Mouse (Mus musculus): ENCODE measurements around the gene Cage1.

Cage1 gene

DNA sequence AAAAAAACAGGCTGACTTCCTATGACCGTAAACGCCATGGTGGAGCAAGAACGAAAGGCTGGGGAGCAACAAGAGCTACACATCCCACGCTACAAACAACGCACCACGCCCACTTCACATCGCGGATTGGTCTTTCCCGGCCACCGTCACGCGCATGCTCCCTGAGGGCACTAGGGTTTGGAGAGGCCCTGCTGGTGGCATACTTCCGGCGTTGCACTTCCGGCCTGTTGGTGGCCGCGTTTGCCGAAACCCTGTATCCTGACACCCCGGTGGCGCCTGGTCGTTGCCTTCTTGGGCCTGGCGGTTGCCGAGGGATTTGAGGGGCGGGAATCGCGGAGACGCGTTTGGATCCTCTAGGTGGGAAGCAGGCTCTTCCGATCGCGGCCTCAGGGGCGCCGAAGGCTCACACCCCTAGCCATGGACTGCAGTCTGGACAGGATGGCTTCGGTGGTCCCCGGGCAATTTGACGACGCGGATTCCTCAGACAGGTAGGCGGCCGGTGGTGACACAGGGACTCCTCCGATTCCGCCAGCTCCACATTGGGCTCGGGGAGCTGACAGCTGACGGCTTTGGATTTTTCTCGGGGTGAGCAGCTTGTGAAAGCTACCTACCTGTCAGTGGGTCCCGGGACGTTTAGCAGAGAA is at the start of gene Cage1:
TSS of gene Cage1 (minus strand) at position 26 of the 644 bp plus-strand sequence.
- DNase-seq (ENCODE audit: low spot score), result peak; percentile 97

DNA sequence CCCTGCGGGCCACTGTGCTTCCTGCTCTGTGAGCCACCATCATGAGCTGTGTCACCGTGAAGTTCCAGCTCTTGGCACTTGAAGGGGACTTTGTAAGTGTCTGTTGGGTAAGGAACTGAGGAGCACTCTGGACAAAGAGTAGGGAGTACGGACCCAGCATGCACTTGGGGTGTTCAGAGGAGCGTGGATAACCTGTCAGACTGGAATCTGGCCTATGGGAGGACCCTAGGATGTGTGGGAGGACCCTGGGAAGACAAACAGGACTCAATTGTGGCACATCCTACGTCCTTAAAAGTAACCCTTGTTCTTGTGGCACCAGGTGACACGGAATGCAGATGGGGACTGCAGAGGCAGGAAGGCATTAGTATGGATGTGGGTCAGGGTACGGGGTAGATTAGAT is 44.3 kb upstream of the Cage1 start:
- no peak for DNase-seq (ENCODE audit: low spot score)

DNA sequence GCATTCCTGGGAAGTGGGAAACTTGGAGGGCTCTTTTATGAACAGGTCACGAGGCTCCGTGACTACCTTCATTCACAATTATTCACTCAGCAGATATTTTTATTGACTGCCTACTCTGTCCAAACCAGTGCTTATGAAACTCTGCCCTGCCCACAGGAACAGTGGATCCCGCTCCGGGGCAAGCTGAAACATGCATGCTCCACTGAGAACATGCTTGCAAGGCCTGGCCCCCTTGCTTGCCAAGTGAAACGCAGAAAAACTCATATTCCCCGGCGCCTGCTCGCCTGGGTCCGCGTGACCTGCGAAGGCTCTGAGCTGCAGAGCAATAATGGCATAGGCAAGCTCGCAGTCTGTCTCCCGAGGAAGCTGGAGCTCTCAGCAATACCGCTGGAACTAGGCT is 43.9 kb upstream of the Cage1 start:
- no peak for DNase-seq (ENCODE audit: low spot score)

DNA sequence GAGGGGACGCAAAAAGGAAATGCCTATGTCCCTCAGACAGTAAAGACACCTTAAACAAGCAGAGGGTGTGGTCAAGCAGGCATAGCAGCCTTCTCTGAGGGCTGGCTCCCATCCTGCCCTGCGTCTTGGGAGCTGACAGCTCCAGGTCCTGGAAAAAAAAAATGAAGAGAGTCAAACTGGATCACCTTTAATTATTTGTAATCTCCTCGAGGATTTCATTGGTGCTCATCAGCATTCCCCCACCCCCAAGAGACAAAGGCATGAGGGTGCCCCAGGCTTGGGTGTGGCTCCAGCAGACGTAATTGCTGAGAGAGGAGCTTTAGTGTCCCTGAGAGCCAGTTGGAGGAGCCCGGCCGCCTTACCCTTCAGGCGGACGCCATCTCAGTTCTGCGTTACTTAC is 43.1 kb upstream of the Cage1 start:
- no peak for DNase-seq (ENCODE audit: low spot score)

DNA sequence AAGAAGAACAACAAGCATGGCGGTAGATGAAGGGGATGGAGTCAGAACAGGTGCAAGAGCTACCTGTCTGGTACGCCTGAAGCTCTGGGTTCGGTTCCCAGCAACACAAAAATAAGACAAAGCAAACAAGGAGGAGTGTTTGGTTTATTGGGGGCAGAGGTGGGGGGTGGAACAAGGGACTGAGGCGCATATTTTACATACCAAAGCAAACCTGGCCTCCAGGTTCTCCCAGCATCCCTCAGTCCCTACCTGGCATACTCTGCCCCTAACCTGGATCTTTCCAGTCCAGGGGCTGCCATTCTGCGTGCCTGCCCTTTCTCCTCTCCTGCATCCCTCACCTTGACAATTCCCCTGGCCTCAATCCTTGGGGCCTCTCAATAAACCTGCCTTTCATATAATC is 42.5 kb upstream of the Cage1 start:
- DNase-seq (ENCODE audit: low spot score), result no peak

DNA sequence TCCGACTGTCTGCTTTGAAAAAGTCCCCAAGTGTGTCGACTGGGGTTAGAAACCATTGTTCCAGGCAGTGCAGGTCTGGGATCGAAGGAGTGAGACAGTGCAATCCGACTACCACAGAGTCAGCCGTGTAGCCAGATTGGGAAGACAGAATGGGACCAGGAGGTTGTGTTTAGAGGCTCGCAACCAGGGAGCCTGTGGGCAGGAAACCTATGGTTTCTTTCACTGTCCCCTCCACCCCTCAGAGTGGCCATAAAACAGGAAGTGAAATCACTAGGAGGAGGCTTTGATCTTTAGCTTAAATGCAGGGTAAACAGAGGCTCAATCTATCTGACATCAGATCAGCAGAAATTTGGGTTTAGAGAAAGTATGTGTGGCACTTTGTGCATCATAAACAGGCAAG is 42.0 kb upstream of the Cage1 start:
- no peak for DNase-seq (ENCODE audit: low spot score)

DNA sequence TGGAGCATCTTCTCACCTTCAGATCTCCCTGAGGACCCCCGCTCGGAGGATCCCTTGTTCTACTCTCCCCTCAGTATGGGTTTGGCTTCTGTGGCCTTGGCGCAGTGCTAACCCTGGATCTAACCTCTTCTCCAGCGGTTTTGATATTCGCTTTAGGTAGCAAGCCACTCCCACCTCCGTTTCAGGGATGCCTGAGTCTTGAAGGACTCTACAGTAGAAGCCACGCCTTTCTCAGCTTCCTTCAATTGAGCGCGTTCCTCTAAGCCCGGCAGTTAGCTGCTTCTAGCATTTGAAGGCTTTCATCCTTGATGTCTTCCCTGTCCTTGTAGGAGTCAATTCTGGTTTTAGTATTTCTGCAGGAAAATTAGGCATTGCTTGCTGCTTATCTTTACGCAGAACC is 40.2 kb upstream of the Cage1 start:
- peak; percentile 24 for DNase-seq (ENCODE audit: low spot score)

DNA sequence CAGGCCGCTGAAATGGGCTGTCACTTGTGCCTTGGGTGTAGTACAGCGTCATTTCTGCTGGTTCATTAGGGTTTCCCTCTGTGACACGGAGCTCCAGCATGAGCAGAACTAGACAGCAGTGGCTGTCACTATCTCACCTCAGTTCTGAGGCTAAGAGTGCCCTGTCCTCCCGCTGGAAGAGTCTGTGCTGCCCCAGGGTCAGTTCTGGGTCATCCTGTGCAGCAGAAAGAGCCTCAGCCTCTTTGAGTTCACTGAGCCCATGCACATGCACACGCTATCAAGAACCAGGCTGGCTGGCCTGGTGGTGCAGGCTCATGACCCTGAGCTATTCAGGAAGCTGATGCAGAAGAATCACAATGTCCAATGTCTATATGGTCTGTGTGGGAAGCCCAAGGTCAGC is 37.5 kb upstream of the Cage1 start:
- DNase-seq (ENCODE audit: low spot score), result no peak

DNA sequence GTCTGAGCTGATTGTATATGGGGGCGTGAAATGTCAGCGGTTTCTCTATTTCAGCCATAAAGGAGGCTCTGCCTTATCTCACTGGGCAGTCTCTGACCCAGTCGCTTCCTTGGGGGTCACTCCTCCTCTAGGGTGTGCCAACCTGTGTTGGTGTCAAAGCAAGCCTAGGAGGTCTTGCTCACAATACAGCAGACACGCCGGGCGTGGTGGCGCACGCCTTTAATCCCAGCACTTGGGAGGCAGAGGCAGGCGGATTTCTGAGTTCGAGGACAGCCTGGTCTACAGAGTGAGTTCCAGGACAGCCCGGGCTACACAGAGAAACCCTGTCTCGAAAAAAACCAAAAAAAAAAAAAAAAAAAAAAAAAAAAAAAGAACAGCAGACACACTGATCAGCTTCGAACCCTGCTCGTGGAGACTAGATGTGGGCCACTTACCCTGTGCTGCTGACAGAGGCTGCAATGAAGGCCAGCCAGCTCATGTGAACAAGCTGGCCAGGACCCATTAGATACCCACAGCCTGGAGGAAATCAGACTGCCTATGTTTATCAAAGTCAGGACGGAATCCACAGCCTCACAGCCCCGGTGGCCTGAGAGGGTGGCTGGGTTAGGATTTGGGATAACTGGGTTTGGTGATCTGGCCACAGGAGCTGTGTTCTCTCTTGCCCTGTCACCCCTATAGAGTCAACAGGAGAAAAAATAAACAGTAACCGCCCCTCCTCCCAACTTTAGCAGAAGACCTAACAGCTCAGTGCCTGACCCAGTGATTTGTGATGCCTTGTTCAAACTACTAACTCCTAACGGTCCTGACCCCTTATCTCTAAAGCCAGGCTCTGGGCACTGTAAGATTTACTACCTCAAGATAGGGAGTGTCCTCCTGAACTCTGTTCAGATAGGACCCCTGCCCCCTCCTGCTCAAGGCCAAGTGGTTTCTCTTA is 36.8 kb upstream of the Cage1 start:
- DNase-seq (ENCODE audit: low spot score), result no peak

DNA sequence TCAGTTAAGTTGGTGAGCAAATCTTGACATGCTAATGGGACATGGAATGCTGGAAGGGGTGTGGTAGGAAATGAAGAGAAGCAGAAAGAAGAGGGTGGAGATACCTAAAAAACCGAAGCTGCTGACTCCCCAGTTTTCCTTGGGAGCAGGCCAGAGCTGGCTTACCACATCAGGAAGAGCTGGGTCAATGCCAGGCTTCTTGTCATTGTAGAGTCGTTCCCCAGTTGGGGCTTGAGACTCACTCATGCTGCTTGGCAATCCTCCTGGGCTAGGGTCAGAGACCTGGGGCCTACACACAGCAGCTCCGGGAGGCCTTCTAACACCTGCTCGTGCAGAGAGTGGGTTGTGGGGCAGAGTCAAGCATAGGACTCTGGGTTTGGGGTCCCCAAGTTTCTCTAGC is 34.1 kb upstream of the Cage1 start:
- no peak for DNase-seq (ENCODE audit: low spot score)

DNA sequence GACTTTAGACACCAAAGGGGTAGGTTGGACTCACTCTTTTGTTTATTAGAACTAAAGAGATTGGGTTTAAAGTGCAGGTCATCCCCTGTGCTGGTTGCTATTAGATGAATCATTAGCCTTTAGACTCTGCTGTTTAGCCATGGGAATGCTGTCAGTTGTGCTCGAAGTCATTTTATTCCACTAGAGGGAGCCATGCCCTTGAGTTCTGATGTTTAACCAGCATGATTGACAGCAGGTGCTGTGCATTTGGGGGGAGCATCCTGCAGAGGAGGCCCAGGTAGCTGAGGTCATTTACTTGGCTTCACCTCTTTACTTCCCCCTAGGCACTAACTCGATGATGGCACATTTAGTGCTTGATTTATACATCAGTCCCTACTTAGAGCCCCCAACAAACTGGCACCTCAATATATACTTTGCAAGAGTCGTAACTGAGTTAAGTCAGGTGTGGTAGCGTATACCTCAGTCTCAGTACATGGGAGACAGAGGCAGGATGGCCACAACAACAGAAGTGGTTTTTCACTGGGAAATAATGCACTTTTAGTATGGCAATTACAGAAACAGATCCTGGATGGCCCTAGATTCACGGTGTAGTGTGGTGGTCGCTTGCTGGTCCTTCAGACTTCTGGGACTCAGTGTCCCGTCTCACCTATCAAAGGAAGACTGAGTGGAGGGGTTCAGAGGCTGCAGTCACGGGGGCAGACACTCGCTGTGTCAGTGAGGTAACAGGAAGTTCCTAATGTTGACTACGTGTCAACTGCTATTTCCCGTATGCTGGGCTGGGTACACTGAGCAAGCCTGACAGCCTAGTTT is 28.2 kb upstream of the Cage1 start:
- peak; percentile 75 for DNase-seq (ENCODE audit: low spot score)

DNA sequence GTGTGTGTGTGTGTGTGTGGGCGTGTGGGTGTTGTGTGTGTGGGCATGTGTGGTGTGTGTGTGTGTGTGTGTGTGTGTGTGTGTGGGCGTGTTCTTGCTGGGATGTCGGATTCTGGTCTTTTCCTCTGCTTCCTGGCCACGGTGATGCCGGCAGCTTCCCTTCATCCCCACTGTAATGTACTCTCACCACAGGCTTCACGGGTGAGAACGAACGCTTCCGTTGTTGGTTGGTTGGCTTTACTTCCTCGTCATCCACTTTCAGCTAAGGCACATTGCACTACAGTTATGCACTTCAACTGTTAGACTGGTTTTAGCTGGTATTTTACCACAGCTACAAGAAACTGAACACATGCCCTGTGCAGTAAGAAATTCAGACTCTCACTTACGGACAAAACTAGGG is 25.8 kb upstream of the Cage1 start:
- no peak for DNase-seq (ENCODE audit: low spot score)

DNA sequence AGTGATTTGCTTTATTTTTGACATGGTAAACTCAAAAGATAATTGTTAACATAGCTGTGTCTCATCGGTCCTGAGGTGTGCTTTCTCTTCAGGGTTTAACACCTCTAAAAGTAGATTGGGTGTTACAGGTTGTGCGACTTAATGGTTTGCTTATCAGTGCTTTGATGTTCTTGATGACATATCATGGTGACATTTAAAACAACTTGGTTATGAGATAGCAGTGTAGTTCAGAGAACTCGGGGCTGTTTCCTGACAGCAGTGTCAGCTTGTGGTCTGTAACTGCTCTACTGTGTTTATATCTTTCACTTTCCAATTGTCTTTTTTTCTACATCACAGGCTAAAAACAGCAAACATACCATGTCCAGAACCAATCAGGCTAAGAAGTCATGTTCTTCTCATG is 13.0 kb upstream of the Cage1 start:
- DNase-seq (ENCODE audit: low spot score), result no peak

DNA sequence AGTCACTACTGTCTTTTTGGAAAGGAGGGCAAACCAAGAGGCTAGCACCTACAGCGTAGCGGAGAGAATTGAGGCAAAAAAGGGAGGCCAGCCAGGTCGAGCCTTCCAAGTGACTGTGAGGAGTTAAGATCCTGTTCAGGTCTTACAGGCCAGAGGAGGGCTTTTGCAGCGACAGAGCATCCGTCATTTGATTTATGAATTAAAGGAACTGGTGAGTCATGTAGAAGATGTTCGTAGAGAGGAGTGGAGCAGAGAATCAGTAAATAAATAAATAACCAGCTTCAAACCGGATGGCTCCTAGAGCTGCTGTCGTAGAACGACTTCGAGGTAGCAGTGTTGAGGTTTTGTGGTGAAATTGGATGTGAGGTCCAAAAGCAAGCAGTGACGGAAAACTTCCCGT is 942 bp upstream of the Cage1 start:
- no peak for DNase-seq (ENCODE audit: low spot score)

DNA sequence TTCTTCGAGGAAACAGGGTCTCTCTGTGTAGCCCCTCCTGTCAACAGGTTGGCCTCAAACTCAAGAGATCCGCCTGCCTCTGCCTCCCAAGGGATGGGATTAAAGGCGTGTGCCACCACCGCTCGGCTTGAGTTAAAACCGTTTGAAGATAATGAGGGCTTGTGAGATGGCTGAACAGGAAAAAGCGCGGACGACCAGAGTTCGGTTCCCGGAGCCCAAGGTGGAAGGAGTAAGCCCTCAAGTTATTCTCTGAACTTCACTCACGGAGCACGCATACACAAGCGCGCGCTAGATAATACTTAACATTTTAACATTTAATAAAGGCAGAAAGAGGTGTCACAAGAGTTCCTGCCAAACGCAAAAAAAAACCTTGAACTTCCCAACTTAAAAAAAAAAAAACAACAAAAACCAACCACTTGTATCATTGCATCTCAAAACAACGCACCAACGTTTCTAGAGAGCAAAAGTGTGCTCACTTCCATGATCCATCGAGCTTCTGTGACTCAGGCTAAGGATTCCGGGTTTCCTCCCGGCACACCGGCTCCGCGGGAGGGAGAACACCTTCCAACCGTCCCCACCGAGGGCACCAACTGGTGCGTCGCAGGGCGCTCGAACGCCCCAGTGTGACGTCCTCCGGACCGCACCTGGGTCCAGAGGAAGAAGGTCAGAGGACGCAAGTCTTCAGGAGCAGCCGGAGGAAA is 376 bp downstream of the Cage1 start, which contains the start of gene Riok1:
TSS of gene Riok1 (plus strand) at position 653 of the 701 bp plus-strand sequence.
- no peak for DNase-seq (ENCODE audit: low spot score)

DNA sequence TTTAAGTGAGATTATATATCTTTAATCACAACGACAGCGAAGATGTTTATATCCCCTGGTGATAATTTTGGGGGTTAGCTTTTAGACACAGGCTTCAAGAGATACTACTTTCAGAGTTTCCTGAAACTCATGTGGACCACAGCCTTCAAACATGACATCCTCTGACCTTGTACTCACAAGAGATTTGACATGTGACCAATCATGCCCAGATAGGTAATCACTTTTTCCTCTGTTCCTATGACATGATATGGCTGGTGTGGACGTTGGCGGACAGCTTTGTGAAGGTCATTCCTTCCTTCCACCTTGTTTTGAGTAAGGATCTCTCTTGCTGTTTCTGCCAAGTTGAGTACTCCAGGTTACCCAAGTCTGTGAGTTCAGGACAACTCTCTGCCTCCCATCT is 8.5 kb downstream of the Cage1 start:
- no peak for DNase-seq (ENCODE audit: low spot score)

DNA sequence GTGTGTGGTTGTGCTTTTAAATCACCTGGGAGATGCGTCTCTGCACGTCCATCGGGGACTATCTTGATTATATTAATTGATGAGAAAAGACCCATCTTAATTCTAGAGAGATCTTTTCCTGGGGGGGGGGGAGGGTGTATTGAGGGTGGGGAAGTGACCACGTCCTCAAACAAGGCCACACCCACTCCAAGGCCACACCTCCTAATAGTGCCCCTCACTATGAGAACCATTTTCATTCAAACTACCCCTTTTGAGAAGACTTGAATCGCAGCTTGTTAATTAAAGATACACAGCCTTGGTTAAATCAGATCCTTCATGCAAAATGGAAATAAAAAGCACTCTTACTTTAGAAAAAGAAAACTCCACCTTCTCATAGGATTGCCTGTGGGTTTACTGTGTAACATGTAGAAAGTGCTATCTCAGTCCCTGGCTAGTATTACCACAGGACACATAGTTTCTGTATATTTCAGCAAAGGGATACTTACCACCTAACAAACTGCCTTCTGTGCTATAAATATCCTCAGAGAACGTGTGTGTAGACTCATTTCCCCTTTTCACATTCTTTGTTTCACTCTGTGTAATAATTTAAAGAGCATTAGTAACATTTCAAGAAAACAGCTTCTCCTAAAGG is 9.1 kb downstream of the Cage1 start:
- DNase-seq (ENCODE audit: low spot score), result no peak

DNA sequence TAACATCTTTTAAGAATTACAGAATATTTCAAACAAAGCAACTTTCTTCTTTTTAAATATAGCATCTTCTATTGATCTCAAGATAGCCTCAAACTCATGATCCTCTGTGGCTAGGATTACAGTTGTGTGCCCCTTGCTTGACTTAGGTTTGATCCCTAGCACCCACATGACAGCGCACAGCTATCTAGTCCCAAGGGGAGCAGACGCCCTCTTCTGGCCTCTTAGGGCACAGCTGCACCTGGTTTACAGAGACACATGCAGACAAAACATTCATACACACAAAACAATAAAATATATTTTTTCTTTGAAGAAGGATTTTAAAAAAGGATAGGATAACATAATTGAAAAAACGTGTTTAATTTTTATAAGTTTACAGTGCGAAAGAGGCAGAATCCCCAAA is 11.0 kb downstream of the Cage1 start:
- no peak for DNase-seq (ENCODE audit: low spot score)

DNA sequence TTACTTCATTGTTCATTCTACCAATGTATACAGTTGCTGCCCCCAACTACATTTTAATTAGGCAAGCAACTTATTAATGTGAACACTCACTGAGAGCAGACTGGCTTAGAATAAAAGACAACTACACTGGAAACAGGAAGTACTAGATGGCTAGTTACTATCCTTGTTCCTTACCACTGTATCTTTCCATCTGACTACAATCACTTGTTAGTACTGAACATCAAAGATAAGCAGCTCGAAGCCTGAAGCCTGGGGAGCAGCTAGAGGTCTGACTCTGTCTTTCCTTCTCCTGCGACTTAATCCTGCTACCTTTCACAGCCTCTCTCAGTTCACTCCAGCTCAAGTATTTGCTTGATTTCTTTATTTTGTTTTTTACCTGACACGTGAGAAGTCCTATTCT is 18.1 kb downstream of the Cage1 start:
- no peak for DNase-seq (ENCODE audit: low spot score)

DNA sequence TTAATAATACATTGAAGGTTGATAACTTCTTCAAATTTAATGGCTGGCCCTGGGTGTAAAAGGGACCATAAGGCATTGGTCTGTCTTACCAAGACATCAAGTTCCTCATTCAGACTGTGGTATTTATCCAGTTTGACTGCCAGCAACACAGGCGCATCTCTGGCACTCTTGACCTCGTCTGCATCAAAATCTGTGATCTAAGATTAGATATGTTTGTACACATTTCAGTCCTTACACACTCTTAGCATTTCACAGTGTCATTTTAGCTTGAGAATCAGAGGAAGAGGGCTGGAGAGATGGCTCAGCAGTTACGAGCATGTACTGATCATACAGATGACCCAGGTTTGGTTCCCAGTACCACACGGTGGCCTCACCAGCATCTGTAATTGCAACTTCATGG is 21.3 kb downstream of the Cage1 start:
- no peak for DNase-seq (ENCODE audit: low spot score)

DNA sequence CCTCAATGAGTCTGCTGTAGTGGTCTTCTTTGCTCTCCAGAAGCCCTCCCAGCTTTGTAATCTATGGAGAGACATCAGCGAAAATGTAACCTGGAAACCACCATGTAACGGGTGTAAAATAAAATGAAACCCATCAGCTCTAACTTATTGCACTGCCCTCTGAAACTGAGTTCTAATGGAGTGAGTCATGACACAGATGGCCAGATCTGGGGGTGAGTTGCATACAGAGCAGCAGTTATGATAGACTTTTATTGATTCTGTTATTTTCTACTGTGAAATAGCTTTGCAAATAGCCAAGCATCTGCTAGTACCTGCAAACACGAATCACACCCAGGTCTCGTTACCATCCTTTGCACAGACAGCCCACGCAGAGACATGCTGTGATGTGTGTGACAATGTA is 24.4 kb downstream of the Cage1 start:
- DNase-seq (ENCODE audit: low spot score), result no peak
